Mouse (Mus musculus) heart, adult 11 months (tissue): ENCODE measurements around the gene Rabgef1.

Experiments used
- DNase-seq: peaks from one replicate; pipeline ENCODE4 v3.0.0; 2022

Rabgef1 gene

DNA sequence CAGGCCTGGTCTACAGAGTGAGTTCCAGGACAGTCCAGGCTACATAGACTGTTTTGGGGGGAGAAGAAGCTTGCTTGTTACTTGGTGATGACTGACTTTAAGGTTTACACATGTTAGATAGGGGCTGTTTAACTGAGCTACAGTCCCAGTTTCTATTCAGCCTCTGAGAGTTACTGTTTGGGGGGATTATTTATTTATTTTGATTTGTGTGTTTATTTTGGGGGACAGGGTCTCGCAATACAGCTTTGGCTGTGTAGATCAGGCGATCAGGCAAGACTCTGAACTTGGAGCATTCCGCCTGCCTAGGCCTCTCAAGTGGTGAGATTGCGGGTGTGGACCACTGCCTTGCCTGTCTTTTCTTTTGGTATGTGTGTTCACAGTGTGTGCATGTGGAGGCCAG lies 1.4 kb downstream of the Rabgef1 start:
- no peak for DNase-seq

DNA sequence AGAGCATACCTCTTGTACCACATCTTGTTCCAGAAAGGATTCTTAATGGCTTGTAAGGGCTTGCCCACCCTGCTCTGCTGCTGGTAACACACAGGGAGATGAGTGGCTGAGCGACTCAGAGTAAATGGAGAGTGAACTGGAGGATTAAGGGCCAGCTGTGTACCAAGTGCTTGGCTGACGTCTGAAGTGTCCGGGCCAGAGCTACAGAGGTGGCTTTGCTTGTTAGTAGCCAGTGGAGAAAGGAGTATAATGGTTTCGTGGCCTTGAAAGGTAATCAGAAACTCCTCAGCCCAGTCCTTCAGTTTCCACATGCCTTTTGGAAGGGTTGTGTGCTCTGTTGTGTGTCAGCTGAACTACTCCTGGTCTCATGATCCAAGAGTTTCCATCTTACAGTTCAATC lies 6.3 kb downstream of the Rabgef1 start:
- DNase-seq = no peak

DNA sequence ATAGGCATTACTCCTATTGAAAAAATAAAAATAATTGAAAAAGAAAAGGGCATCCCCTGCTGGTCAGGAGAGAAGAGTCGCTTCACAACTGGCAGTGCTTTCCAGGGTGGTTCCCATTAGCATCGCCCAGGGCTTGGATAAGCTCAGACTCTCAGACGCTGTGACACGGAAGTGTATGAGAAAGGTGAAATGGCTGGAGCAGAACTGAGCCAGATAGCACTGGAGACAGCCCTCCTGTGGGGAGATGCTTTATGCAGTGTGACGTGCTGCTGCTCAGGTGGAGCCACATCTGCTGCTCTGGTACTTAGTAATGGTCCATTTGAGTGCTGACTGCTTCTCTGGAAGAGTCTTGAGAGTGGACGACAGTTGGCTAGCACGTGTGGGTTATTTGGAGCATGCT lies 8.8 kb downstream of the Rabgef1 start:
- no peak for DNase-seq

DNA sequence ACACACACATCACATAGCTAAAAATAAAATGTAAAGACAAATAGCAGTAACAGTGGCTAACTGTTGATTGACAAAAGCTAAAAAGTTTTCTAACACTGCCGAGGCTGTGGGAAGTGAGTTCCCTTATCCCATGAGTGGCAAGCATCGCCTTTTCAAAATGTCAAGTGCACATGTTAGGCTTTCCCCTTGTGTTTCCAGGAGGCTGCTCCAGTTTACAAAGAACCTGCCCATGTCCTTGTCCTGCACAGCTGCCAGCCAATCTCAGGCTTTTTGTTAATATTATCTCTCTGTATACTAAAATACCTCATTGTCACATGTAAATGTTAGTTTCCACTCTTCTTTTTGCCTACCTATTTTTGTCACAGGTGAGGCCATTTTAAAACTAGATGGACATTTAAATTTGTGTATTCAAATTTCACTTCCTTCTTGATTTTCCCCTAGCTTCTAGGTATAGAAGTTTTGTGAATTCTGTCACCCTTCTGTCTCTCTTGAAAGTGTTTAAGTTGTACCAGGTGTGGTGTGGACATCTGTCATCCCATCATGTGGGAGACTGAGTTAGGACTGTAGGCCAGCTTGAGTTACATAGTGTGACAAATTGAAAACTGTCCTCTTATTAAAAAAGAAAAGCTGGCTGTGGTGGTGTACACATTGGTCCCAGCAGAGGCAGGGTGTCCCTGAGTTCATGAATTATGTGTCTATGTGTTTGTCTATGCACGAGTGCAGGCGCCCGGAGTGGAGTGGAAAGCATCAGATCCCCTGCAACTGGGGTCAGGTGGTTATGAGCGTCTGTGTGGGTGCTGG lies 10.3 kb downstream of the Rabgef1 start:
- DNase-seq = no peak

DNA sequence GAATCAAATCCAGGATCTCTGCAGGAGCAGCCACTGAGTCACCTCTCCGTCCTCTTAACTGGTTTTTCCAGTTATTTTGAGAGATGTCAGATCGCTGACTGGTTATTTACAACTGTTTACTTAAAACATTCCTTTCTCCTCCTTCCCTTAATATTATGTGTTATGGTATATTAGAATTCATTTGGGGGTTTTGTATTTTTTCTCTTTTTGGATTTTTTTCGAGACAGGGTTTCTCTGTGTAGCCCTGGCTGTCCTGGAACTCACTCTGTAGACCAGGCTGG lies 10.9 kb downstream of the Rabgef1 start:
- DNase-seq = no peak

DNA sequence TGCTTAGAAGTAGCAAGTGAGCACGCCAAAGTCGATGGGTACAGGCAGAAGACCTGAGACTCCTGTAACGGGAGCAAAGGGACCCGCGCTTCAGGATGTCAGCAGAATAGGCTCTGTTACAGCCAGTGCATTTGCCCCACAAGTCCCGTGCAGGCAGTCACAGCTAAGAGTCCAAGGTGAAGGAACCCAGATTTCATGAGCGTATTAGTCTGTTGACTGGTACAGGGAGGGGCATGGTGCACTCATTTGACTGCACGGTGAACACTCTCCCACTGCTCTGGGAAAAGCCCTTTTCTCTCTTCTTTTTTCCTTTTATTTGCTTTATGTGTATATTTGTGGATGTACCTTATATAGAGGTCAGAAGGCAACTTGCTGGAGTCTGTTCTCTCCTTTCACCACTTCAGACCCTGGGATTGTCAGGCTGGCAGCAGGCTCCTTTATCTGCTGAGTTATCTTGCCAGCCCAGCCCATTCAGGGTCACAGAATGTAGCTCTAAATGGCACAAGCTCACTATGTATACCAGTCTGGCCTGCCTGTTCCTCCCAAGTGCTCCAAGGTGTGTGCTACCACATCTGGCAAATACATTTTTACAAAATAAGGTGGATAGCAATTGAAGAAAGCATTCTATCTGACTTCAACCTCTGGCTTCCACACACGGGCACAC lies 12.7 kb downstream of the Rabgef1 start:
- no peak for DNase-seq

DNA sequence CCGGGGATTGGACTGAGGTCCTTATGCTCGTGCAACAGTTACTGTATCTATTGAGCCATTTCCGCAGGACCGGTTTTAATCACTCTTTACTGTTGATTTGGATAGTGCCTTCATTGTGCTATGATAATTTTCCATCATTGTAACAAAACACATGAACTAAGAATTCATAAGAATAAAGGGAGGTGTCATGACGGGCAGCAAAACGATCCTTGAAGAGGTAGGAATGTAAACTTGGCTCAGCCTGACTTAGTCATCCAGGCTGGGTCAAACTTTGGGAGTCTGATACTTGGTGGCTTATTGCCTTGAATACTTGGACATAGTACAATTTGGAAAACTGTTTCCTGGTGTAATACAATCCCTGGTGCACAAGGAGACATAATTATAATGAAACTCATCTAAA lies 13.7 kb downstream of the Rabgef1 start:
- DNase-seq = no peak

DNA sequence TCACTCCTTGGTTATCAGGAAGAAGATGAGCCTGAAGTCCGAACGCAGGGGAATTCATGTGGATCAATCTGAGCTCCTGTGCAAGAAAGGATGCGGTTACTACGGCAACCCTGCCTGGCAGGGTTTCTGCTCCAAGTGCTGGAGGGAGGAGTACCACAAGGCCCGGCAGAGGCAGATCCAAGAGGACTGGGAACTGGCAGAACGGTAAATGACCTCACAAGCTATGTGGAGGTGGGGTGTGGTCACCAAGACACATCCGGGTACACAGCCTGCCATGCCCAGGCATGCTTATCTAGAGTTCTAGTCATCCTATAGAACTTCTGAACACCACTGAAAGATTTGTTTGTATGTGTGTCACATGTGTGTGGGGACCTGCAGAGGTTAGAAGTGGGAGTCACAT lies 15.8 kb downstream of the Rabgef1 start:
- DNase-seq = no peak

DNA sequence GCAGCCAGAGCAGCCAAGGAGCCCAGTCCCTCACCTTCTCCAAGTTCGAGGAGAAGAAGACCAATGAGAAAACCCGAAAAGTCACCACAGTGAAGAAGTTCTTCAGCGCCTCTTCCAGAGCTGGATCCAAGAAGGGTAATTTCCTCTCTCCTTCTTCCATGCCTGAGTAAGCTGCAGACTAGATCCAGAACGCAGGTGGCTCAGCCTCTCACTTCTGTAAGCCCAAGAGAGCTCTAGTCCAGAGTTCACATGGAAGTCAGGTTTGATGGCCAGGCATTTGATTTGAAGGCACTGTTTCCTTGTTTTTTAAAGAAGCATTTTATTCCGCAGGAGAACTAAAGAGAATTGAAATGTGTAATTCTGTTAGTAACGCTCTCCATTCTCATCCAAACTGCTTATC lies 19.3 kb downstream of the Rabgef1 start:
- no peak for DNase-seq

DNA sequence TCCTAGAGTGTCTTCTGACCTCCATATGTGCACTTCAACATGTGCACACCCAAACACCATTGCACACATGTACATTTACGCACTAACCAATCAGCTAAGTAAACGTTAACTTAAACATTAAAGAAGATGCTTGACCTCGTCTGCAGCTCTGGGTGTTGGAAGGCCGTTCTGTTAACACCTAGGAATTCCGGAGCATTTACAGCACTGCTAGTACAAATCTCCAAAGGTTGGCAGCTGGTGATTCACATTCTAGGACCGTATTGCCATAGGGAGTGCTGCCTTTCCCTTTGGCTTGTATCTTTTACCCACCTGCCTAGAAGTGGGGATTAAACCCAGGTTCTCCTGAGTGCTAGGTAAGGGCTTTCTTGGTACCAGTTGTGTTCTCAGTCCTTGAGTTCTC lies 20.3 kb downstream of the Rabgef1 start:
- no peak for DNase-seq

DNA sequence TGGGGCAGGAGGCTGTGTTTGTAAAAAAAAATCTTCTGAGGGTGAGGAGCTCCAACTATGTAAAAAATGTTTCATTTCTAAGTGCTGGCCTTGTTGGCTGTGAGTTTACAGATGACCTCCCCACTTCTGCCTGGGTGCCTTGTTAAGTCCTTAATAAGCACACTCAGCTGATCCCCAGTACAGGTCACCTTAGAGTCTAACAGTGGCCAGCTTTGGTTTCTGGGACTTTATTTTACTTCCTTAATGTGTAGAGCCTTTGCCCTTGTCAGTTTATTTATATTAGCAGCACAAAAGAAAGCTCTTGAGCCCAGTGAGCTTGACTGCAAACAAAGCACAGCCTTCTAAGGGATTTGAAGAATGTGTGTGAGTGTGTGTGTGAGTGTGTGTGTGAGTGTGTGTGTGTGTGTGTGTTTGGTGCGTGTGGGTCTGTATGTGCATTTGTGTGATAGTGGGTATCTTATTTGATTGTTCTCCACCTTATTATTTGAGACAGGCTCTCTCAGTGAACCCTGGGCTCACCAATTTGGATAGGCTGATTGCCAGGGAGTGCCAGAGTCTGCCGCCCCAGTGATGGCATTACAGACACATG lies 20.9 kb downstream of the Rabgef1 start:
- DNase-seq = no peak

DNA sequence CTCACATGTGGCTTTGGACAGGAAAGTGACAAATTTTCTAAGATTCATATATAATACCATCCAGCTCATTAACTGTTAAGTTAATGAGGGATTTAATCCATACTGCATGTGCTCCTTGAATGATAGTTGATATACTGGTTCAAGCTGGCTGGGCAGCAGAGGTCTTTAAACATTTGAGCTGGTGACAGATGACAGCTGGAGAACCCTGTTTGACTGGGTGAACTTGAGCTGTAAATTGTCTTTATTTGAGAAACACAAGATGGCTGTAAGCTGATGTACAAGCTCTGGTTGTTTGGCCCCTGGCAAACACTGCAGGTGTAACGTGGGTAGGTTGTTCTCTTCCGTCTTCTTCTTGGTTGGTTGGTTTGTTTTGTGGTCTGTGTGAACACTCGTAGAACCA lies 22.2 kb downstream of the Rabgef1 start:
- DNase-seq = no peak

DNA sequence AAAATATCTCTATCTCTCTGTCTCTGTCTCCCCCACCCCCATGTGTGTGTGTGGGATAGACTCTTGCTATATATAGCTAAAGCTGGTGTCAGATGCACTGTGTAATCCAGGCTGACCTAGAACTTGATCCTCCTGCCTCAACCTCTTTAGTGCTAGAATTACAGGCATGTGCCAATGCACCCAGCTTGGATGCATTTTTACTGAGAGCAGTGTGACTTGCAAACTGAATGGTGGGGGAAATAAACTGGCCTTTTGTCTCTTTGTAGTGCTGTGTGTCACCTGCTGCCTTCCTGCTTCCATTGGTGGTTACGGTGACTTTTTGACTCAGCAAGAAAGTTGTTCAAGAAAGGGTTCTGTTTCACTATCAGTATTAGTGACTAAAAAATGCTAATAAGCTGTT lies 24.7 kb downstream of the Rabgef1 start:
- no peak for DNase-seq

DNA sequence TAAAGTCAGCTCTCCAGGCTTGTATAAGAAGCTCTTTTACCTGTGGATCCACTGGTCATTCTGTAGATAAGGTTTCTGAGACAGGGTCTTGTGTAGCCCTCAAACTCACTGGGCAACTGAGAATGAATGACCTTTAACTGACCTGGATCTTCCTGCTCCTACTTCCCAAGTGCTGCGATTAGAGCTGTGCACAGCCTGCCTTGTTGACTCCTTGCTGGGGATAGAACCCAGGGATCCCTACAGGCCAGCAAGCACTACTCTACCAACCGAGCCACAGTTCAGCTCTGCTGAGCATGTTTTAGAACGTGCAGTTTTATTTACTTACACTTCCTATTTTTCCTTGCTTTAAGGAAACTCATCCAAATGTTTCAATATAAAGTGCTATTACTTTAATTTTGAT lies 25.9 kb downstream of the Rabgef1 start:
- DNase-seq = no peak

DNA sequence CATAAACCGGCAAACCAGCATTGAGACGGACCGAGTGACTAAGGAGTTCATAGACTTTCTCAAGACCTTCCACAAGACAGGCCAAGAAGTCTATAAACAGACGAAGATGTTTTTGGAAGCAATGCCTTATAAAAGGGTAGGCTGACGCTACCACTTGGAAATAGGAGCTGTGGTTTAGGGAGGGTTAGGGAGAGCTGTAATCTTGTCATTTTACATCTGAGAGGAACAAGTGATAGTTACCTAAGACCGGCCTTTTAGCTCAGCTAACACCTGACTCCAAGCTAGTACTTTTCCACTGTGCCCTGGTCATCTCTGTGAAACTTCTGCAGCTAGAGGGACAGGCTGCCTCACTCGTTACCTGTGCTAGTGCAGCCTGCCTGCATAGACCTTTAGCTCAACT lies 26.4 kb downstream of the Rabgef1 start:
- DNase-seq = no peak

DNA sequence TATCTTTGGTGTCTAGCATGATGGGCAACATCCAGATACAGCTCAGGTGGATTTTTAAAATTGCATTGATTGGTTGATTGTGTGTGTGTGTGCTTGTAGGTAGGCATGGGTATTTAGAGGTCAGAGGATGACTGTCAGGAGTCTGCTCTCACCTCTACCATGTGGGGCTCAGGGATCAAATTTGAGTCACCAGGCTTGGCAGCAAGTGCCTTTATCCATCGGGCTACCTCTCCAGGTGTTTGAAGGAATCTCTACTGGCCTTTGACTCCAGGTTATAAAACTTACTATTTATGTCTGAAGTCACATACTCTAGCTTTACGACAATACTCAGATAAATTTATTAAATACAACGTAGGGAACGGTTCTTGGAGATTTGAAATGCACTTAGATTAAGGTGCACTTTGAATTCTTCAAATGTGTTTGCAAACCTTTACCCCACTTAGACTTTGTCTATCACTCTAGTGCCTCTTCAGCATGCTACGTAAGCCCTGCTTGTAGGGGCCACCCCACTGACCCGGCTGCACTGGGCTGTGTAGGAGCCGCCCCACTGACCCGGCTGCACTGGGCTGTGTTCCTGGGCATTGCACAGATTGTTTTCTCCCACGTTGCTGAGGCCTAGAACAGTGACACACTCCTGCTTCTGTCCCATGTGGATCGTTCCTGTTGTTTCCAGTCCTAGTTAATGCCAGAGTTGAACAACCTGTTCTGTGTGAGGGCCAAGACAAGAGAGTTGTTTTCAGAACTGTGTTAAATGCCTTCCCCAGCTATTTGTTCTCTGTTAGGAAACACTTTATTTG lies 28.8 kb downstream of the Rabgef1 start:
- no peak for DNase-seq

DNA sequence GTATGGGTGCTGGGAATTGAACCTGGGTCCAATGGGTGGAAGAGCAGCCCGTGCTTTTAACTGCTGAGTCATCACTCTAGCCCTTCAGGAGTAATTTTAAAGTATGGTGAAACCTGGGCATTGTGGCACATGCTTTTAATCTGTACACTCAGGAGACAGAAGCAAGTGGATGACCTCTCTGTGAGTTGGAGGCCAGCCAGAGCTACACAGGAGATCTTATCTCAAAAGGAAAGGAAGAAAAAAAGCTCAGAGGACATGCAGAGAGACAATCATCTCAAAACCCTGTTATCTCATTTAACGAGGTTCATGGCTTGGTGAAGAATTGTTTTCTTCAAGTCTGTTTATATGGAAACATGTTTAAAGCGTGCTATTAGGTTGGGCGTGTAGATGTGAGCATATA lies 32.4 kb downstream of the Rabgef1 start:
- DNase-seq = no peak

DNA sequence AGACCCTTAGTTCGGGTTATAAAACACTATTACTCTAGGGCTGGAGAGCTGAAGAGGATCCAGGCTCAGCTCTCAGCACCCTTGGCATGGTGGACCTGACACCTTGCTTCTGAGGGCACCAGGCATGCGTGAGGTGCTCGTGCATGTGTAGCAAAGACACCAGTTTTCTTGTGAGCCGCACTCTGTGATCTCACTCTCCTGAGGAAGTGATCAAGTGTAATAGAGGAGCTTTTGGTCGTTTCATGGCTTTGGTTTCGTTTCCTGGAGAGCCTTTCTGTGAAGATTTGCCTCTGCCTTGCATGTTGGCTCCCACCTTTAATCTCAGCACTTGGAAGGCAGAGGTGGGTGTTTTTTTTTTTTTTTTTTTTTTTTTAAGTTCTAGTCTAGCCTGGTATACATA lies 33.0 kb downstream of the Rabgef1 start:
- DNase-seq = no peak

DNA sequence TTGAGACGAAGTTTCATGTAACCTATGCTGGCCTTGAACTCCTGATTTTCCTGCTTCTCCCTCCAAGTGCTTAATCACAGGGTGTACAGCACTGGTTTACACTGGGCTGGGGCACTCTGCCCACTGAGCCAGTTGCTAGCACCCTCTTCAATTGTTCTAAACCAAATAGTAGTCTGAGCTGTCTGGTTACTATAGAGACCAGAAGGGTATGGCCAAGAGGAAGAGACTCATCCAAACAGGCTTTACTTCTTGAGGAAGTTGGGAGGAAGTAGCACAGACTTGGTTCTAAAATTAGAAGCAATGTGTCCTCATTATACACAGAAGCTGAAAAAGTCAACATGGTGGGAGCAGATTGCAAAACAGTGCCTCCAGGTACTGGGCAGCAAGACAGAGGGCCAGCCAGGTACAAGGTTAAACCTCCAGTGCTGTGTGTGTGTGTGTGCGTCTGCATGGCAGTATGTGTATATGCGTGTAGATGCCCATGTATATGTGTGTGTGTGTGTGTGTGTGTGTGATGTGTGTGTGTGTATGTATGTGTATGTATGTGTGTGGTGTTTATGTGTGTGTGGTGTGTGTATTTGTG lies 33.9 kb downstream of the Rabgef1 start:
- no peak for DNase-seq

DNA sequence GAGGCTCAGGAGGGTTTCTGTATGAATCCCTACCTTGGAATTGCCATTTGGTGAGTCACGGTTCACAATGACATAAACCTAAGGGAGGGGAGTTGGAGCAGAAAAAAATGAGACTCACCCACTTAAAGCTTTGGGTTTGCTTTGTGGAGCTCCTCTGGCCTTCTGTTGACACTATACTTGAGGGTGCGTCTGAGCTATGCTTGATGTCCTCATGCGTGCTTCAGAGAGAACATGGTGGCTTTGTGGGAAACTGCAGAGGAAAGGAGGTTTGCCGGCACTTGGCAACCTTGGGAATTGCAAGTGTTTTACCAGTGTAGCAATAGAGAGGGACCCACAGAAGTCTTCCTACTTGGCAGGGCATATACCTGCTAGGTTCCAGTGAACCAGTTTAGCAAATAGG lies 35.7 kb downstream of the Rabgef1 start:
- no peak for DNase-seq

DNA sequence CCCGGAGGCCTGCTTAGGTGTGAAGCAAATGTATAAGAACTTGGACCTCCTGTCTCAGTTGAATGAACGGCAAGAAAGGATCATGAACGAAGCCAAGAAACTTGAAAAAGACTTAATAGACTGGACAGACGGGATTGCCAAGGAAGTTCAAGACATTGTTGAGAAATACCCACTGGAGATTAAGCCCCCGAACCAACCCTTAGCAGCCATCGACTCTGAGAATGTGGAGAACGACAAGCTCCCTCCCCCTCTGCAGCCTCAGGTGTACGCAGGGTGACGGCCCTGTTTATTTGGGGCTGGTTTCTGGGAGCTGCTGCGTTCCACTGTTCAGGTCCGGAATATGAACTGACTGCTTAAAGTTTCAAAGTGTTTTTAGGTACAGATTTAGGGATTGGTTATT lies 41.4 kb downstream of the Rabgef1 start:
- DNase-seq = no peak

DNA sequence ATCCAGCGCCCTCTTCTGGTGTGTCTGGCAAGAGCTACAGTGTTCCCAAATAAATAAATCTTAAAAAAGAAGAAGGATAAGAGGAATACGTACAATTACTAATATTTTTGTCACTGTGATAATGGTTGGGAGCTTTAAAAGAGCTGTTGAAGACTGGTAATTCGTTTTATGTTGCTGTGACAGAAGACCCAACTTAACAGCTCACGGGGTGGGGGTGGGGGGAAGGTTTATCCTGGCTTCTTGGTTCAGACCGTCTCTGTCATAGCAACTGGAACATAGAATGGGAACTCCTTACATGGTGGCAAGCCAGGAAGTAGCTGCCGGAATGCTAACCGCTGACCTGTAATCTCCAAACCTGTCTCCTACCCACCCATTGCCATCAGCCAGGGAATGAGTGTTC lies 45.2 kb downstream of the Rabgef1 start, which contains the start of gene Tmem248:
Tmem248 (plus strand) TSS at position 301 of the 400 bp plus-strand sequence.
- no peak for DNase-seq

DNA sequence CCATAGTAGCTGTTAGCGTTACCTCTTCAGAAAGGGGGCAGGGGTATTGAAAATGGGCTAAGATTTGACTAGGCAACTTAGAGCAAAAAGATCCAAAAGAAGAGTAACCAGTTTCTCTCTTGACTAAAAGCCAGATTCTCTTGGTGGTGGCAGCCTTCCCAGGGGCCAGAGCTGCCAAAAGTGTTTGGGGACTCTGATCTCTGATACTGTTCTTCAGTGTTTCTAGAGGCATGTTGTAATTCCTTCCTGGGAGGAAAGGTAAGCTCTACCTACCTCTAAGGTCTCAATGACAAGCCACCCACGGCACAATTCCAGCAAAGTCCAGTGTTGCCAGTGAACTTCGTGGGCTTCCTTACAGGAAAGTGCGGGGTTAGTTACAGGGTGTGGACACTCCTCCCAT lies 45.8 kb downstream of the Rabgef1 start:
- DNase-seq = no peak
